Mouse (Mus musculus): ENCODE measurements around the gene Ppil6. TPM values are rescaled to one million over a fixed set of nuclear protein-coding genes. Genes with fewer than 3 reads are reported as not detected.

The Ppil6 gene
- total RNA-seq, 2 experiments from 2014 or later, result 4.4 to 5.7 TPM

Other genes starting within 250 kb of the Ppil6 start
- gene Fig4, start 187.2 kb upstream of the Ppil6 start, total RNA-seq (2021), result 10 to 100 TPM; 25.4 to 27.2 TPM
- gene Ak9, start 186.5 kb upstream of the Ppil6 start, total RNA-seq (2021), result under 1 TPM in 1 of 2 experiments, not detected in 1; 0.07 TPM
- 10 to 100 TPM; 19.1 to 19.8 TPM for gene Zbtb24, start 40.1 kb upstream of the Ppil6 start, total RNA-seq (2021)
- gene Mical1, start 14.1 kb upstream of the Ppil6 start, total RNA-seq (2021), result 10 to 100 TPM; 25.1 to 25.5 TPM
- 10 to 100 TPM; 15.0 to 16.9 TPM for gene Smpd2, start 70 bp upstream of the Ppil6 start, total RNA-seq (2021)
- gene Cd164, start 29.0 kb downstream of the Ppil6 start, total RNA-seq (2021), result 10 to 100 TPM; 61.0 to 68.7 TPM
- gene Ccdc162, start 226.2 kb downstream of the Ppil6 start, total RNA-seq (2021), result 1 to 10 TPM; 1.5 to 1.7 TPM